ENCODE assay signal across 17 mouse cellular contexts in the genomic region with DNA sequence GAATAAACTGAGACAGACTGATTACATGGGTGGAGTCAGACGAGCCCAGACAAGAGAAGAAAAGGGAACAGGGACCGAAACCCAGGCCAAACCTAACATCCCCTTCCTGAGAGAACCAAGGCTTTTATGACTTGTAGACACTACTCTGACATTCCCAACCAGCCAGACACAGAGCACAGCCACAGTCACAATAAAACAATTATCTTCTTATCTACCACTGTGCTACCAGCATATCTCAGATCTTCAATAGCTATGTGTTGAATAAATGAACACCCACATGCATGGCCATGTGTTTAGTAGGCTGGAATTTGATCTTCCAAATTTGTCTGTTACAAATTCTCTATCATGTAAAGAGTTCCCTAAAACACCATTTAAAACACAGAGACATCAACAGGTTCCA.
"Had no signal": no experiment of that assay in that cellular context is flagged by ENCODE, and none has a peak within 500 bp of the region (broad histone marks: within the 10 kb centered on the region; RNA-seq: fewer than 3 reads in every experiment).

No protein-coding gene starts in this region.

- H3K9me3 ChIP-seq: lung, embryonic 15.5 days; midbrain, embryonic 13.5 days; midbrain, embryonic 15.5 days; neural tube, embryonic 12.5 days; stomach, embryonic 15.5 days had no signal

- H3K27me3 ChIP-seq: lung, embryonic 15.5 days; megakaryocyte, embryonic 14.5 days; midbrain, embryonic 13.5 days; midbrain, embryonic 15.5 days; neural tube, embryonic 12.5 days; stomach, embryonic 15.5 days had no signal

- H3K27ac ChIP-seq: lung, embryonic 15.5 days; macrophage; midbrain, embryonic 13.5 days; midbrain, embryonic 15.5 days; neural tube, embryonic 12.5 days; stomach, embryonic 15.5 days; stomach, postnatal 0 days had no signal

- H3K36me3 ChIP-seq: lung, embryonic 15.5 days; midbrain, embryonic 13.5 days; midbrain, embryonic 15.5 days; neural tube, embryonic 12.5 days; stomach, embryonic 15.5 days had no signal

- H3K4me1 ChIP-seq: lung, embryonic 15.5 days; megakaryocyte, embryonic 14.5 days; midbrain, embryonic 13.5 days; midbrain, embryonic 15.5 days; neural tube, embryonic 12.5 days had no signal

- H3K4me3 ChIP-seq: lung, embryonic 15.5 days; megakaryocyte, embryonic 14.5 days; midbrain, embryonic 13.5 days; midbrain, embryonic 15.5 days; neural tube, embryonic 12.5 days; stomach, embryonic 15.5 days had no signal

- ATAC-seq: lung, postnatal 0 days; midbrain, embryonic 13.5 days; midbrain, embryonic 15.5 days had no signal

- DNase-seq: lung, adult 2 months; lung, postnatal 14 days; lung, postnatal 36 days; right cerebral cortex, postnatal 14 days; thymus, adult 2 months; thymus, postnatal 25 days; thymus, postnatal 4 days had no signal

- H3K9ac ChIP-seq: lung, embryonic 15.5 days; midbrain, embryonic 13.5 days; midbrain, embryonic 15.5 days; neural tube, embryonic 12.5 days; stomach, embryonic 15.5 days had no signal

- H3K4me2 ChIP-seq: lung, embryonic 15.5 days; midbrain, embryonic 11.5 days; midbrain, embryonic 13.5 days; midbrain, embryonic 15.5 days; neural tube, embryonic 12.5 days; stomach, embryonic 15.5 days had no signal
